Mouse (Mus musculus) CH12.LX (cell line): ENCODE measurements at regions not wholly inside any gene's neighbourhood (a gene's known extent, or its start where the extent isn't known, plus 50 kb on each side); places are given as distances from the start of the nearest gene placed in this dataset.

ENCODE experiments used
- CTCF ChIP-seq, 2 experiments: IDR thresholded peaks in 1 of 2; conservative IDR thresholded peaks in 1 of 2; 2 replicates each; pipeline ENCODE4 v1.5.1; 2011 to 2012; ENCODE audit warnings: low read depth in 2 of 2, low read length in 2 of 2, improper control_type of control experiment in 1 of 2, inconsistent platforms in 1 of 2, mild to moderate bottlenecking in 1 of 2, moderate library complexity in 1 of 2
- USF2 ChIP-seq: conservative IDR thresholded peaks from 2 replicates; pipeline ENCODE4 v1.6.1; 2011; ENCODE audit warnings: low read depth, low read length, improper control_type of control experiment

GRCm38 (mm10) chr17:62161457-62161856 lies 719.7 kb downstream of the Efna5 start:
- TF ChIP-seq CTCF (conservative IDR thresholded peaks at IDR 0.05 in 1 of 2, IDR thresholded peaks at IDR 0.05 in 1 of 2; ENCODE audit: low read depth in 2 of 2, low read length in 2 of 2) (no peak), USF2 (no peak)
